Comparison of ENCODE assay signal across 8 mouse cellular contexts in the genomic region with DNA sequence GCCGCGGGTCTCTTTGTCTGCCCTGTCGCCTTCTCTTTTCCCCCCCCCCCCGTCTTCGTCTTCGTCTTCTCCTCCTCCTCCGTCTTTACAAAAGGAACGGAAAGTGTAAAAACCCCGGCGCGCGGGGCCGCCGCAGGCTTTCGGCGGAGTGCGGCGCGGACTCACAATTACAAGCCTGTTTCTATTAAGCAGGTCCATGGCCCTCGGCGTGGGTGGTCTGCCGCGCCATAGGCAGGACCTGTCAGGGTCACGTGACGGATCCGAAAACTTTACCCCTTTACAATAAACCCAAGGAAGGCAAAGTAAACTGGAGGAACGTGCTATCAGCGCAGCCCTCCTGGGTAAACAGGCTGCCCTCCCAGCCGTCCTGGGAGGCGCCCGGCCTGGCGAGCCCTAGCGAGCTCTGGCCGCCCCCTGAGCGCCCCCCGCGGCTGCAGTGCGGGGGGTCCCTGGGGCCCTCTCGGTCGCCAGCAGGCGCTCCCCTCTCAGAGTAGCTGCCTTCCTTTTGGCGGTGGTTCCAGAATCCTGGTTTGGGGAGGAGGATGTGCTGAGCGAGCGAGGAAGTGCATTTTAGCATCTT. TPM values are rescaled to one million over a fixed set of nuclear protein-coding genes. Genes with fewer than 3 reads are reported as not detected.
DNase-seq lines count a peak whose midpoint lies in the region; ATAC-seq and TF ChIP-seq lines count a peak whose summit lies in the region.

A gene (minus strand): TSS at position 343 of the 580 bp plus-strand sequence.

- H3ac ChIP-seq in C2C12 (ENCODE audit: control insufficient read depth, insufficient read length, low read depth), result peak within 1 kb of the TSS; percentile 23

- peak; percentile 65 for ATAC-seq in intestine, embryonic 15.5 days
- ATAC-seq in limb, embryonic 15.5 days (ENCODE audit: insufficient number of reproducible peaks, low FRiP score, low TSS enrichment, low read depth), result peak; percentile 50; the same call in 1 of the 2 replicates
- peak; percentile 43 for ATAC-seq in midbrain, embryonic 16.5 days

- H3K9me3 ChIP-seq in intestine, embryonic 15.5 days, result no peaks in the 10 kb centered on the region
- no peaks in the 10 kb centered on the region for H3K9me3 ChIP-seq in limb, embryonic 15.5 days
- no peaks in the 10 kb centered on the region for H3K9me3 ChIP-seq in midbrain, embryonic 16.5 days (replicated peaks; ENCODE audit: control insufficient read depth, low read length, poor library complexity, severe bottlenecking)

- H3K4me3 ChIP-seq in C2C12 (ENCODE audit: insufficient read depth, poor library complexity, severe bottlenecking), result no peak within 1 kb of the TSS
- H3K4me3 ChIP-seq in intestine, embryonic 15.5 days (replicated peaks), result peak within 1 kb of the TSS; percentile 63
- H3K4me3 ChIP-seq in limb, embryonic 15.5 days, result peak within 1 kb of the TSS; percentile 55
- peak within 1 kb of the TSS; percentile 89 for H3K4me3 ChIP-seq in midbrain, embryonic 16.5 days (ENCODE audit: low read depth, low read length)

- no peak for TF ChIP-seq CTCF in C2C12 (IDR thresholded peaks at IDR 0.05; ENCODE audit: control insufficient read depth, insufficient read depth, insufficient read length)

- H3K79me2 ChIP-seq in C2C12 (ENCODE audit: control insufficient read depth, insufficient read depth), result no peaks in the 10 kb centered on the region

- peak within 1 kb of the TSS; percentile 82 for H3K9ac ChIP-seq in intestine, embryonic 15.5 days
- H3K9ac ChIP-seq in limb, embryonic 15.5 days, result peak within 1 kb of the TSS; percentile 62
- peak within 1 kb of the TSS; percentile 92 for H3K9ac ChIP-seq in midbrain, embryonic 16.5 days (ENCODE audit: low read depth, low read length)

- peaks cover 37% of the 10 kb centered on the region for H3K27me3 ChIP-seq in C2C12 (ENCODE audit: control insufficient read depth, insufficient read depth, insufficient read length)
- H3K27me3 ChIP-seq in intestine, embryonic 15.5 days (replicated peaks), result peaks cover 10% of the 10 kb centered on the region; the same call in 1 of the 2 replicates
- H3K27me3 ChIP-seq in limb, embryonic 15.5 days, result peaks cover 39% of the 10 kb centered on the region
- peaks cover 28% of the 10 kb centered on the region for H3K27me3 ChIP-seq in midbrain, embryonic 16.5 days (ENCODE audit: control insufficient read depth, insufficient read depth, low read depth, low read length)

- H3K4me2 ChIP-seq in intestine, embryonic 15.5 days (replicated peaks), result peak within 1 kb of the TSS; percentile 92
- peak within 1 kb of the TSS; percentile 92 for H3K4me2 ChIP-seq in limb, embryonic 15.5 days
- H3K4me2 ChIP-seq in midbrain, embryonic 16.5 days (ENCODE audit: low read length), result peak within 1 kb of the TSS; percentile 89

- H3K36me3 ChIP-seq in C2C12 (ENCODE audit: control insufficient read depth, insufficient read depth), result no peaks in the 10 kb centered on the region
- no peaks in the 10 kb centered on the region for H3K36me3 ChIP-seq in intestine, embryonic 15.5 days
- no peaks in the 10 kb centered on the region for H3K36me3 ChIP-seq in limb, embryonic 15.5 days
- no peaks in the 10 kb centered on the region for H3K36me3 ChIP-seq in midbrain, embryonic 16.5 days (ENCODE audit: control insufficient read depth, insufficient read depth, low read length)

- H3K4me1 ChIP-seq in intestine, embryonic 15.5 days (replicated peaks), result peaks cover 10% of the 10 kb centered on the region; the same call in 1 of the 2 replicates
- H3K4me1 ChIP-seq in limb, embryonic 15.5 days, result peaks cover 33% of the 10 kb centered on the region
- peaks cover 20% of the 10 kb centered on the region for H3K4me1 ChIP-seq in midbrain, embryonic 16.5 days (ENCODE audit: control insufficient read depth, insufficient read depth, low read length)

- DNase-seq in ZHBTc4 (ENCODE audit: low read depth, low spot score), result peak; percentile 86
- DNase-seq in embryo, embryonic 10 days (ENCODE audit: low spot score), result peak; percentile 92
- no peak for DNase-seq in gonadal fat pad, adult 2 months (ENCODE audit: low read depth)
- DNase-seq in thymus, postnatal 10 days (ENCODE audit: low spot score in 2 of 2), result peak; percentile 11 to 21

- no peaks in the 10 kb centered on the region for H3K79me3 ChIP-seq in C2C12 (ENCODE audit: low read depth)

- WGBS in intestine, embryonic 15.5 days, result under 1% methylated on average over 43 of the region's 44 CpGs
- WGBS in limb, embryonic 15.5 days, result under 1% methylated on average over 42 of the region's 44 CpGs
- WGBS in midbrain, embryonic 16.5 days, result under 1% methylated on average over 39 of the region's 44 CpGs

- peak within 1 kb of the TSS; percentile 90 for H3K27ac ChIP-seq in intestine, embryonic 15.5 days
- peak within 1 kb of the TSS; percentile 90 for H3K27ac ChIP-seq in limb, embryonic 15.5 days
- peak within 1 kb of the TSS; percentile 87 for H3K27ac ChIP-seq in midbrain, embryonic 16.5 days (ENCODE audit: low read length)

TF ChIP-seq in C2C12, 6 proteins besides CTCF, POLR2A, EP300 and RAD21:
- TF ChIP-seq USF1 (IDR thresholded peaks at IDR 0.05; ENCODE audit: low read depth), result peak; percentile 43
- no peak for TF ChIP-seq MYOD1 (IDR thresholded peaks at IDR 0.05; ENCODE audit: control insufficient read depth, insufficient read length, low read depth)

RNA-seq across cellular contexts. Expression of the gene that starts here (rescaled TPM):
- polyA plus RNA-seq in C2C12 (2012; fragmentation: generic; extraction: Trizol), result 2.8 TPM
- polyA plus RNA-seq in gonadal fat pad, adult 2 months (2012; rRNA removed), result 24.5 and 28.0 TPM in 2 replicates
- 30.5 and 34.1 TPM in 2 replicates for polyA plus RNA-seq in intestine, embryonic 15.5 days (2015; fragmentation: Nextera tagmentation; extraction: Ambion mirVana)
- polyA plus RNA-seq in limb, embryonic 15.5 days (2015; fragmentation: Nextera tagmentation; extraction: Ambion mirVana), result 17.4 and 19.5 TPM in 2 replicates
- polyA plus RNA-seq in midbrain, embryonic 16.5 days (2015; fragmentation: Nextera tagmentation; extraction: Ambion mirVana), result 14.3 and 15.0 TPM in 2 replicates
